Mouse (Mus musculus) heart, adult 2 months (tissue): ENCODE data around the gene Olfr724. TPM values are rescaled to one million over a fixed set of nuclear protein-coding genes. Genes with fewer than 3 reads are reported as not detected.
"Not testable (repeated sequence)": the region's sequence is repeated elsewhere in the genome, so short reads cannot be mapped to it uniquely, and the experiment has no call there.

Source experiments
- DNase-seq, 2 experiments: peaks; one replicate each; pipeline ENCODE4 v3.0.0; 2021
- H3K27ac ChIP-seq: fragments of 200-600 bp; 2 replicates; pipeline ENCODE4 v1.8.1; 2022
- H3K27me3 ChIP-seq: fragments of 200-500 bp; 2 replicates; pipeline ENCODE4 v1.6.1; 2012; ENCODE audit warnings: mild to moderate bottlenecking, low read length, inconsistent platforms, mixed read lengths; ENCODE audit not compliant: control insufficient read depth, insufficient read depth
- H3K36me3 ChIP-seq: fragments of 200-500 bp; 2 replicates; pipeline ENCODE4 v1.6.1; 2012; ENCODE audit warnings: low read length, inconsistent platforms; ENCODE audit not compliant: control insufficient read depth, insufficient read depth
- H3K4me1 ChIP-seq: fragments of 200-500 bp; 2 replicates; pipeline ENCODE4 v1.6.1; 2011; ENCODE audit warnings: low read length; ENCODE audit not compliant: control insufficient read depth, insufficient read depth
- H3K4me3 ChIP-seq: fragments of 200-600 bp; 2 replicates; pipeline ENCODE4 v1.8.1; 2022
- H3K79me2 ChIP-seq: fragments of 200-500 bp; replicated peaks from 2 replicates; pipeline ENCODE4 v1.6.1; 2012; ENCODE audit warnings: mild to moderate bottlenecking, inconsistent platforms, low read length, moderate library complexity, mixed read lengths; ENCODE audit not compliant: control insufficient read depth, insufficient read depth
- H3K9ac ChIP-seq: fragments of 200-500 bp; 2 replicates; pipeline ENCODE4 v1.6.1; 2012; ENCODE audit warnings: low read depth, mild to moderate bottlenecking, control low read depth, inconsistent platforms, low read length, mixed read lengths
- CTCF ChIP-seq: fragments of 200-600 bp; IDR thresholded peaks from 2 replicates; pipeline ENCODE4 v1.8.1; 2022; ENCODE audit warnings: antibody characterized with exemption, mild to moderate bottlenecking, moderate library complexity
- EP300 ChIP-seq: fragments of 200-500 bp; IDR thresholded peaks from 2 replicates; pipeline ENCODE4 v1.6.1; 2011; ENCODE audit warnings: low read depth, low read length, control low read depth; ENCODE audit not compliant: insufficient read depth
- POLR2A ChIP-seq: fragments of 200-500 bp; IDR thresholded peaks from 2 replicates; pipeline ENCODE4 v1.6.1; 2011; ENCODE audit warnings: mild to moderate bottlenecking, low read depth, low read length, control low read depth; ENCODE audit not compliant: insufficient read depth
- WGBS: fragments of 180-500 bp; shearing (Covaris S2); methylation state at CpG from one replicate; pipeline ENCODE4 v1.1.7; 2018; 5-methylcytosine and 5-hydroxymethylcytosine counted together
- intact Hi-C: fragments of 180-260 bp; cut with DNase I; formaldehyde crosslinking; loops from one replicate; pipeline ENCODE4 v1.15.1; 2025
- long read RNA-seq: library from polyadenylated mRNA; stranded (forward); transcript quantifications from one replicate; pipeline ENCODE4 v2.0.0, GENCODE M21; 2021
- polyA plus RNA-seq: library from polyadenylated mRNA; depleted of rRNA; stranded (reverse); fragments of >200 nt; gene quantifications from 2 replicates; pipeline ENCODE4 v1.2.3, GENCODE M21; 2012; rRNA removed
- total RNA-seq, 2 experiments: library from RNA; stranded (reverse); gene quantifications; 2 replicates each; pipeline ENCODE4 v1.2.3; 2021

The Olfr724 gene
- not detected for total RNA-seq
- not detected in 2 replicates for polyA plus RNA-seq
- long read RNA-seq = 0 reads

GRCm38 (mm10) chr14:49963174-49963573 is at the start of gene Olfr724:
Olfr724 (minus strand) TSS chr14:49963274.
- H3K4me1 ChIP-seq, H3K9ac ChIP-seq, H3K27ac ChIP-seq, DNase-seq, H3K4me3 ChIP-seq, intact Hi-C loops, H3K79me2 ChIP-seq, H3K27me3 ChIP-seq, H3K36me3 ChIP-seq: not testable (repeated sequence)
- WGBS = 40% methylated on average over 1 of the region's 1 CpGs

- WGBS = 16% methylated on average over 2 of the region's 2 CpGs
- TF ChIP-seq EP300 (no peak), POLR2A (no peak), CTCF (no peak)
- no peaks in the 10 kb centered on the region for H3K36me3 ChIP-seq
- no peak overlapping the region for H3K9ac ChIP-seq
- no peaks in the 10 kb centered on the region for H3K27me3 ChIP-seq
- no peaks in the 10 kb centered on the region for H3K4me1 ChIP-seq
- H3K79me2 ChIP-seq = no peaks in the 10 kb centered on the region
- intact Hi-C loops = no loop called here
- no peak overlapping the region for H3K27ac ChIP-seq
- no peak overlapping the region for H3K4me3 ChIP-seq
- DNase-seq = no peak
Measured at GRCm38 (mm10) chr14:49955890-49956289, 7.2 kb downstream of the Olfr724 start.

- H3K27me3 ChIP-seq, DNase-seq, H3K4me3 ChIP-seq, H3K9ac ChIP-seq, H3K27ac ChIP-seq, H3K36me3 ChIP-seq, H3K4me1 ChIP-seq, H3K79me2 ChIP-seq: not testable (repeated sequence)
- intact Hi-C loops = loop anchor here (2.0 kb wide), 1 partner anchor 33 kb away; no protein-coding TSS in a partner anchor
Measured at GRCm38 (mm10) chr14:49931687-49932086, 31.4 kb downstream of the Olfr724 start, which contains the start of gene Olfr723. Olfr723 (minus strand) TSS chr14:49931787.

Other genes with a start within 250 kb of the Olfr724 start
- gene Armh4, start 179.9 kb downstream of the Olfr724 start, total RNA-seq = 10 to 100 TPM in 1 of 2 experiments, 1 to 10 TPM in 1; 9.0 to 10.3 TPM
- gene Armh4, start 179.9 kb downstream of the Olfr724 start, polyA plus RNA-seq = 4.1 and 12.6 TPM in 2 replicates
- not detected for gene Olfr722, start 61.3 kb downstream of the Olfr724 start, total RNA-seq
- gene Olfr722, start 61.3 kb downstream of the Olfr724 start, polyA plus RNA-seq = not detected in 2 replicates
- gene Olfr723, start 31.5 kb downstream of the Olfr724 start, total RNA-seq = not detected
- not detected in 2 replicates for gene Olfr723, start 31.5 kb downstream of the Olfr724 start, polyA plus RNA-seq
- not detected for gene Olfr725, start 77.1 kb upstream of the Olfr724 start, total RNA-seq
- not detected in 2 replicates for gene Olfr725, start 77.1 kb upstream of the Olfr724 start, polyA plus RNA-seq
- not detected for gene Olfr726, start 127.7 kb upstream of the Olfr724 start, total RNA-seq
- gene Olfr726, start 127.7 kb upstream of the Olfr724 start, polyA plus RNA-seq = not detected in 2 replicates
- gene Olfr727, start 159.9 kb upstream of the Olfr724 start, total RNA-seq = not detected
- gene Olfr727, start 159.9 kb upstream of the Olfr724 start, polyA plus RNA-seq = not detected in 2 replicates
- not detected for gene Olfr728, start 179.4 kb upstream of the Olfr724 start, total RNA-seq
- not detected in 2 replicates for gene Olfr728, start 179.4 kb upstream of the Olfr724 start, polyA plus RNA-seq
- not detected for gene Olfr729, start 189.6 kb upstream of the Olfr724 start, total RNA-seq
- not detected in 2 replicates for gene Olfr729, start 189.6 kb upstream of the Olfr724 start, polyA plus RNA-seq
- not detected for gene Olfr730, start 224.9 kb upstream of the Olfr724 start, total RNA-seq
- gene Olfr730, start 224.9 kb upstream of the Olfr724 start, polyA plus RNA-seq = not detected in 2 replicates